Mouse (Mus musculus) urinary bladder, postnatal 25 days (tissue): ENCODE results near the gene Tnrc6a.

Source experiments
- DNase-seq: peaks from one replicate; pipeline ENCODE4 v3.0.0; 2022; ENCODE audit warnings: low spot score

Tnrc6a gene

DNA sequence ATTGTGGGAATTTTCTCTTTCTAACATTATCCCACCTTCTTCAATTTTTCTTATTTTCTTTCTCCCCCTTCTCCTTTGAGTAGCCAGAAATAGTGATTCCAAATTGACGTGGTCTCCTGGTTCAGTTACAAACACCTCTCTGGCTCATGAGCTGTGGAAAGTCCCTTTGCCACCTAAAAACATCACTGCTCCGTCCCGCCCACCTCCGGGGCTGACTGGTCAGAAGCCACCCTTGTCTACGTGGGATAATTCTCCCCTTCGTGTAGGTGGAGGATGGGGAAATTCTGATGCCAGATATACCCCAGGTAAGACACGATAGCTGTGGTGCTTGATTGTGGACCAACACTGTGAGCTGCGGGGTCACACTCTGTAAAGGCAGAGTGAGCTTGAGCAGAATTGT is 66.1 kb downstream of the Tnrc6a start:
- no peak for DNase-seq

DNA sequence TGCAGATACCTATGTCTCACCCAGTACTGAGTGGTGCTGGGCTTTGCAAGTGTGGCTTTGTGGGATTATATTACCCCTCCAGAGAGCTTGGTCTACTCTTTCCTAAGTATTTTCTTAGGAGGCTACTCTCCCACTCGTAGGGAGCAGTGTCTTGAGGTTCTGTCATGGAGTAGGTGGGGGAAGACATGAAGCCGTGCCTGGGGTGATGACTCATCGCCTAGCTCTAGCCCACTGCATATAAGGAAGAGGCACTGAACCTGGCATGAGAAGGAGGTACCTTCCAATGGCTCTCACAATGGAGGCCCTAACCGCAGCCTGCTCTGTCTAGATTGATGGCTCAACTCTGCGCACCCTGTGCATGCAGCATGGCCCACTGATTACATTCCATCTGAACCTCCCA is 68.0 kb downstream of the Tnrc6a start:
- DNase-seq: no peak

DNA sequence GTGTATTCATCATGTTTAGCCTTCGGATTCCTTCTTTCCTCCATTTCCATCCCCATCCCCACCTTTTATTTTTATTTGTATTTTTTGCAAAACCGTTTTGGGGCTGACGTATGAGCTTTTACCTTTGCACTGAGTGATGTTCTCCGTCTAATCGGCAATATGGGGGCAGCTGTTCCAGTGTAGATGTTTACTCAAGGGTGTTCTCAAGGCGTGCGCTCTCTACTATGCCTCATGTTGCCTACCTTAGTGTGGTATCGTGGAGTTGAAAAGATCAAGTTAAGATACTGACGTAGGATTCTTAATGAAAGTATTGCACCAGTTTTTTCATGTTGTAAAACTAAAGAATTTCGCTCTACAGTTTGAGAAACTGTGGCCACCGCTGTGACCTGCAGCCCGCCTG is 69.5 kb downstream of the Tnrc6a start:
- no peak for DNase-seq

DNA sequence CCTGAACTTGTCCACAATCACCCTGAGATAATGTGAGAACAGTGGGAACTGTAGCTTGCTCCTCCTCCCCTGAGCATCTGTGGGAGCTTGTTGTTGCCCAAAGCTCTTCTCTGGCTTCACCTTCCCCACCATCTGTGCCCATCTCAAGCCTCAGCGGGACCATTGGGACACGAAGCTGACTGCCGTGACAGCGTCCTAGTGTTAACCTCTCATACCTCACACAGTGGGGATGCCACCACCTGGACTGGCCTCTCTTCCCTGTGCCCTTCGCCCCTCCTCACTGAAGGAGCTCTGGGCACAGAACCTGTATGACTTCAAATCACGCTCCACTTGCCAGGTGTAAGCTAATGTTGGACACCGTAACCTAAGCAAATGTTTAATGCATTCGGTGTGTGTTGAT is 71.0 kb downstream of the Tnrc6a start:
- no peak for DNase-seq

DNA sequence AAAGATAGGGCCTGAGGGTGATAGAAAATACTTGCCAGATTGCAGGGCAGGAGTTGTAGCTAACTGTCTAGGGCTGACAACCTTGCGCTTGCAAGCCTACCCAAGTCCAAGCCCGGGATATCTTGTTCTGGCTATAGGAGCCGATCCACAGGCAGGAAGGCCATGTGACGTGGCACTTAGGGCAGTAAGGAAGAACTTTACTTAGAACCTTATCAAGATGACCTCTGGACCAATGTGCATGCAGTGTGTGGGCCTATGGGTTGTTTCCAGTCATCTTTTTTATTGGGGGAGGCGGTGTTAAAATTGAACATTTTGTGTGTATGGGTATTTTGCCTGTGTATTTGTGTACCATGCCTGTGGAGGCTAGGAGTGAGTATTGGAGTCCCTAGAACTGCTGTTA is 72.7 kb downstream of the Tnrc6a start:
- DNase-seq: no peak

DNA sequence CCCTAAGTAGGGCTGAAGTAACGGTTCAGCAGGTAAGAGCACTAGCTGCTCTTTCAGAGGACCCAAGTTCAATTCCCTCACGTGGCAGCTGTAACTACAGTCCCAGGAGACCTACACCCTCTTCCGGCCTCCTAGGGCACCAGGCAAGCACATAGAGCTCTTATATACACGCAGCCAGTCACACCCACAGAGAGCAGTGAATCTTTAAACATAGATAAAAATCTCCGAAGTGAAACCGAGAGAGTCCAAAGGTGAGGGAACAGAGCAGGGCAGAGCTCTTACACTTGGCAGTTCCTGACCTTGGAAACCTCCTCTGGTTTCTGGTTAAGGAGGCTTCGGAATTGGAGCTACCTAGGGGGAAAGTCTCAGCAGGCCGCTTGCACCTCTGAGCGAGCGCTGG is 75.0 kb downstream of the Tnrc6a start:
- no peak for DNase-seq

DNA sequence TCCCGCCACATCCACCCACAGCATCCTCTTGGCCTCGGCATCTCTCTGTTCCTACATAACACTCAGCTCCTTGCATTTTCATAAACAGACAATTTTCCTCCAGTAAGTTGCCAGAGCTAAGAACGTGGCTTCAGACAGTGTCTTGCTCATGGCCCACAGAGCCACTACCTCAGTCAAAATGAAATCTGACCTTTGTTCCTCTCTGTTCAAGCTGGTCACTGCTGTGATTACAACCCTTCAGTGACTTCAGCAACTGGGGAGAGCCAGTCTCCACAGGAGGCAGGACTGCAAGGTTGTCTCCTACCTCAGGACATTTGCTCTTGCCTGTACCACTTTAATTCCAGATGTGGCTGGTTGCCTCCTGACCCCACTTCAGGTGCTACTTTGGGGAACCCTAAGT is 75.5 kb downstream of the Tnrc6a start:
- DNase-seq: no peak

DNA sequence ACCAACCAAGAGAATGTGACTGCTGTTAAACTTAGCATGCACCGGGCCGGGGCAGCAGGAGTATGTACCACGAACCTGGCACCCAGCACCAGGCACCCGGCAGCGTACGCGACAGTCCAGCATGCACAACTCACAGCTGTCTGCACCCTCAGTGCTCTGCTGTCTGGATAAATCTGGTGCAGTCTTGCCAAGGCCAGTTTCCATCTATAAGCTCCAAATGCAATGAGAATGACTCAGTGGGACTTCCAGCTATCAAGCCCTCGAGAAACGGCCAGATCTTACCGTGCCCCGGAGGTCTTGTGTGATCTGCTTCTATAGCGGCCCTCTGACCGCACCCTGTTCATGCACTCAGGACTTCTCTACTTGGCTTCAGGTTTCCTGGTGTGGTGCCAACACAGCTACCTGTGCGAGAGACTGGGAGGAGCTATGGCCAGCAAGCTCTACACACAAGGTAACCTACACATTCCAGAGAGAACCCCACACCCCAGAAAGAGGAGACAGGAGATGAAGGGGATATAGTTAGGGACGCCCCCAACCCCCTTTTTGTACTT is 76.0 kb downstream of the Tnrc6a start:
- DNase-seq: no peak

DNA sequence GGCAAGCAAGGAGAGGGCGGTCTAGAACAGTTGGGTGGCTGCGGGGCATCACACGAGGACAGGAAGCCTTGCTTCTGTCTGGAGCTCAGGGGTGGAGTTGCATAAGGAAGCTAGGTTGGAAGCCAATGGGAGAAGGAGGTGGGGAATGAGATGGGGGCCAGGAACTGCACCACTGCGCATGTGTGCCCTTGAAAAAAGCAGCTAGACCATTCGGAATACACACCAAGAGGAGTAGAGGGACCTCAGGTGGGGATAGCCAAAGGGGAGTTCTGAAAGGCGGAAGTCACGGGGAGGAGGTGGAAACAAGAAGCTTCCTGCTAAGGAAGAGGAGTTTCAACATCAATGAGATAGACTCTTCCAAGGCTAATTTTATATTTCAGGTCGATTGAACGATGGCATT is 77.0 kb downstream of the Tnrc6a start:
- no peak for DNase-seq

DNA sequence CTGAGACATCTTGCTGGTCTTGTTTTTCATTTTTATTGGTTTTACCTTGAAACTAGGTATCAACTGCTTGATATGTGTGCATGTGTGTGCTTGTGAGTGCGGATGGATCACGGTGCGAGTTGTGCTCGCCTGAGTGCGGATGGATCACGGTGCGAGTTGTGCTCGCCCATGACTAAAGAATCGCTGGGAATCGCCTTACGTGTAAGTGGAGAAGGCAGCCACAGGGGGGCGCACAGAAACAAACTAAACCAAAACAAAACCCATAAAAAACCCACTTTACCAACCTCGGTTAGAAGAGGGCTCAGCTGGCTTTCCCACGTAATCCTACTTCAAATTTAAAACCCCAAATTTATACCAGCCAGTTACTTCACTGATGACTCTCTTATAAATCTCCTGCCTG is 81.6 kb downstream of the Tnrc6a start:
- peak; percentile 58 for DNase-seq

DNA sequence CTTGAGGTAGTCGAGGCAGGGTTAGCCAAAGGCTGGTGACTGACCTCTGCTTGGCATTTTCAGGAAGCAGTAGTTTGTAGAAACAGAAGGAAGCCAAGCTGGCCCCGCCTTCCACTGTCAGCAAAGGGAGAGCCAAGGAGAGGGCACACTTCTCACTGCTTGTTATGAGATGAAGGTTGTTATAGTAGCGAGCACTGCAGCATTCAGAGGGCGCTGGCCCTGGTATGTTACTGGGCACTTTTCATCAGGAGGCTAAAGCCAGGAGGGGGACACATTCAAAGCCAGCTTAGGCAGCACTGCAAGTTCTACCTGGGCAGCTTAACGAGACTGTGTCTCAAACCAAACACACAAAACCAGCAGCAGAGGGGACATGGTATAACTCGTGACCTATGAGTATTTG is 83.9 kb downstream of the Tnrc6a start:
- no peak for DNase-seq

DNA sequence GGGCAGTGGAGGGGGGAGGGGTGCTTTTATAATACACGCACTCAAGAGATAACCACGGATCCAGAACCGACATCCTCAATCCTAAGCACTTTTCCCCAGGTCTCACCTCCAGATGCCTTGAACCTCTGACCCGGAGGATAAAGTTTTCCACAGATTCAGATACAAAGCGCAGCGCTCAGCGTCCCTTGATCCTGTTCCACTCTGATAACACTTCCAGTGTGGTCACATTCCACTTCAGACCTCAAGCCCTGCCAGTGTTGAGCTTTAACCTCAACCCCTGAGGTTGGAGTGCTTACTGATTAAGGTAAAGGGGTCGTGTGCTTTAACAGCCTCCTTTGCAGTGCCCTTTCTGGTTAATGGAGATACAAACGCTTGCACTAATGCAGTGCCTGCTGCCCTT is 86.2 kb downstream of the Tnrc6a start:
- no peak for DNase-seq

DNA sequence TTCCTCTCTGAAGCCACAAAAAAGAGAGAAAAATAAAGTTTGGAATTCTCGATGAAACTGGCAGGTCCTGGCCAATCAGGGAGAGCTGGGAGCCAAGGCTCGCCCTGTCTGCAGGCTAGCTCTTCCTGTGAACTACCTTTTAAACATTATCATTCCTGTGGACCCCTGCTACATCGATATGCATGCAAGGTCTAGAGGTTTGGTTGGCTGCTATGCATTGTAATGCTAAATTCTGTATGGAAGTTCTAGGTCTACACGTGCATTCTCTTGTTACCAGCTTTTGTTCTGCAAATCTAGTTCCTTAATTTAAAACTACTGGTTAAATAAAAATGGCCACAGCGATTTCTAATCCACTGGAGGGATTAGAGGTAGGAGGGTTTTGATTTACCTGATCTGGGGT is 87.8 kb downstream of the Tnrc6a start:
- DNase-seq: no peak

DNA sequence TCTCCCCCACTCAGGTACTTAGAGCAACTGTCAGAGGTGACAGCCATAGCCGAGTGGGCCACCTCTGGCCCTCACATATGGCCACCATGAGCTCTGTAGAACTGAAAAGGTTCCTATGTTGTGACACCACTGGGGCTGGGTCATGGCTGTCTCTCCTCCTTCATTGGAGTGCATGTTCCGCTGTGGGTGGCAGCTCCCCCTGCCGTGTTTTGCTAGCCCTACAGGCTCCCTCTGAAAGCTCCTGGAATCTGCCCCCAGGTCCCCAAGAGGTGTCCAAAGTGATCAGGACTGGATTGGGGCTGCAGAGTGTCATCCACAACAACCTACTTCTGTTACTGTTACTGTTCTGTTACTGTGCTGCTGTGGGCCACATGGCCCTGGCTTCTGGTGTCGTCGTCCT is 88.6 kb downstream of the Tnrc6a start:
- DNase-seq: no peak

DNA sequence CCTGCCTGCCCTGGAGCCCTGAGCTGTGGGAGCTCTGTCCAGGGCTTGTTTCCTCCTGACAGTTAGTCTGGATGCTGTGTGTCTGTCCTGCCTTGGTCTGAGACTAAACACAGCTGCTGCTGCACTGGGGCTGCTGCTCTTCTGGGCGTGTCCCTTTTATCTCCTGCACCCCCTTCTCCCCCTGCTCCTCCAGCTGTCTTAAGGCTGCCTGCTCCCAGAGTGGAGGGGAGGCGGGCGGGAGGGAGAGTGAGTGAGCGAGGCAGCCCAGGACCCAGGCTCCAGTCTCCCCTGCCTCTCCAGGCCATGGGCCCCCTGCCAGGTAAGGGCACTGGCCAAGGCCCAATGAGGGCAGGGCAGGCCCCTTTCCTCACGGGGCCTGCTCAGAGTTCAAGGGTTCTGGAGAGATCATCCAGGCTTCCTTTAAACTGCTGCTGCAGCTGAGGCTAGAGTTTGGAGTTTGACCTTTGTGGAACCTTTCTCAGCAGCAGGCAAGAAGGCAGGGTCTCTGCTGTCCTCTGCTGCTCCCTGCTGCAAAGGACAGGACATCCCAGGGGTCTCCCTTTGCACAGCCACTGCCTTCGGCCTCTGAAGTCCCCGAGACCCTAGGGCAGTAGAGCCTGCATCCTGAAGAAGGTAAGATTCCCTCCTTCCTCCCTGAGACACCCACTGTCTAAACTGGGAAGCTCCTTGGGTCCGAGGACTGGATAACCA is 90.8 kb downstream of the Tnrc6a start, which contains the start of gene Slc5a11:
Slc5a11 (plus strand) TSS at position 416 of the 711 bp plus-strand sequence.
- no peak for DNase-seq

DNA sequence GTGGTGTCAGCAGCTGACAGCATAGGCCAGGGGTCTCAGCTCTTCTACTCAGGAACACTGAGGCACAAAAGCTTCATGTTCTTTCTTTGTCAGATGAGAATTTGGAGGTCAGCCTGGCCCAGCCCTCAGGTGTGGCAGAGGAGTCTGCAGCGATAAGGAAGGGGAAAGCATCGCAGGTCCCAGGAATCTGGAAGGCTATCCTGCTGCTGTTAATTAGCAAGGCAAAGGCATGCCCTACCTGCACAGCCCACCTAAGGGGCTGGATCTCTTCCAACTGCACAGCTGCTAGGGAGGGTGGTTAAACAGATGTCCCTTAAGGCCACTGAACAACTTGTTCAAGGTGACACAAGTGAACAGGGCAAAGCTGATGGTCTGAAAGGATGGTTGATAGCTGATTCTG is 91.5 kb downstream of the Tnrc6a start:
- DNase-seq: no peak

DNA sequence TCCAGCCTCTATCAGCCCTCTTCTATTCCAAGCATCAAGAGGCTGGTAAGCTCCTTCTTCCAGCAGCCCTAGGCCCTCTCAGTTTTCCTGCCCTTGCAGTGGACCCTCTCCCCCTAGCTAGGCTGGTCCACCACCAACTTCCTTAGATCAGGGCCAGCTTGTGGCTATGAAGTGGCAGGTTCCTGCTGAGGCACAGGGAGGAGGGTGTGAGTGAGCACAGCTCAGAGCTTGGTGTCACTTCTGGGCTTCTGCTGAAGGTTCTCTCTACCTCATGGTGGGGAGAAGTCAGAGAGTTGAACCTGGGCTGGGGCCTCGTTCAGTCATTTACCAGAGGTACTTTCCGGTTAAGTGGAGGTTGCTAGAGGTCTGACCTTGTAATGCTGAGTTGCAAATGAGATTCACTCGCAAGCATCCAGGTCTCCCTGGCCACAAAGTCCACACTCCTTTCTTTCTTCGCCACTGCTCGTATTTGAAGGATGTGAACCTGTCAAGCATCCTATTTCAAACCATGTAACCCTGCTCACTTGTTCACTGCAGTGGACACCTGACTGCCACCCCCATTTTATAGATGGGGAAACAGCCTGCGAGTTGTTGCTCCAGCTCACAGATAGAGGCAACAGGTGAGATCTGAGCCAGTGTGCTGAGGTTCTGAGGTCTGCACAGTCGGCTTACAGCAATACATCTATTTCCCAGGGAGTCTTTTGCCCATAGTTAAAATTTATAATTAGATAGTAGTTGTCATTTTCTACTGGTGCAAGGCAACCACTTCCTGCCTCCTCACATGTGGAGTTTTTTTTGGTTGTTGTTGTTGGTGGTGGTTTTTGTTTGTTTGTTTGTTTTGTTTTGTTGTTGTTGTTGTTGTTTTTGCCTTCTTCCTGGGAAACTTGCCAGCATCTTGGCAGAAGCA is 94.0 kb downstream of the Tnrc6a start:
- DNase-seq: no peak

DNA sequence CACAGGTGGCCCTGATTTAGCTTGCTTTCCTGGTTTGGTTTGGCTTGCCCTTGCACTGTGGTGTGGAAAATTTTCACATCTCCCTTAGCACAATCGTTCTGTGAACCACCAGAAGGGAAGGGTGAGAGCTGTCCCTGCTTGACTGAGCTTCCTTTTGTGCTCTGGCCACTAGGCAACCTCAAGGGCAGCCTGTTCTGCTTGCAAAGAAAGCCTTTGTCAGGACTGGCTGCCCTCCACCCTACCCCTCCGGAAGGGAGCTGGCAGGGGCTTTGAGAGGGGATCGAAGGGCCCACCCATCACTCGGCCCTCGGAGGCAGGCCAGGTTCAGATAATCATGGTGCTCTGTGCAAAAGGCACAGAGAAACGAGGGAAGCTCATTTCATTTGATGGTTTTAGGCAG is 94.9 kb downstream of the Tnrc6a start:
- no peak for DNase-seq

DNA sequence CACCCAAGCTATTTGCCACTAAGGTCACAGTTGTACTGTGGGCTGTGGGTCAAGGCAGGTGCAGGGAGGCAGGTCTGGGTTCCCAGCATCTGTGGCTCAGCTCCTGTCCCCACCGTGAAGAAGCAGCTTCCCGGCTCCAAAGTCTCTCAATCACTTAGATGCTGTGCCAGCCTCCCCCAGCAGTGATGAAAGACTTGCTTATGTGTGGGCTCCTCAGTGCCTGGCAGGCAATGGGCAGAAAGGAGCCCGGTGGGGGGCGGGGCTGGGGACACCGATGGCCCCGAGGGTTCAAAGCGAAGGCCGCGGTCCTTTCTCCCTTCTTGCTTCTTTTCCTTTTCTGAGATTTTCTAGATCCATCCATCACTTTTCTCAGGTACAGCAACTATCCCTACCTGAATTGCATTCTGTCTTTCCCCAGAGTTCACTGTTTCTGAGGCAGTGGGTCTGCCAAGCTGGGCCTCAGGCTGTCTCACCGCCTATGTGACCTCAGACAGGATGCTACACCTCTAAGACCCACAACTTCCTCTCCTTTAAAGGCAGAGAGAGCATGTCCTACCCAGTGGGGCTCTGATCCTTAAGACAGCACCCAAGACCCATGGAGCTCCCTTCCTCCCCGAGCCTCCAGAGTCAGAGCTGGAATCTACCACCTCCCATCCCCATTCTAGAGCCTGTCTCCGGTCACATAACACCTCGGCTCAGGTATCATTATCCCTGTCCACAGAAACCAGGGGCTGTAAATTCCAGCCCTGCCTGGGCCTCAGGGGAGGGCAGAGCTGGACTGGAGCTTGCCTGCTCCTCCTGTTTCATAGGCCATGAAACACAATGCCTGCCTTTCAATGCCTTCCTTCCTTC is 96.3 kb downstream of the Tnrc6a start:
- no peak for DNase-seq

DNA sequence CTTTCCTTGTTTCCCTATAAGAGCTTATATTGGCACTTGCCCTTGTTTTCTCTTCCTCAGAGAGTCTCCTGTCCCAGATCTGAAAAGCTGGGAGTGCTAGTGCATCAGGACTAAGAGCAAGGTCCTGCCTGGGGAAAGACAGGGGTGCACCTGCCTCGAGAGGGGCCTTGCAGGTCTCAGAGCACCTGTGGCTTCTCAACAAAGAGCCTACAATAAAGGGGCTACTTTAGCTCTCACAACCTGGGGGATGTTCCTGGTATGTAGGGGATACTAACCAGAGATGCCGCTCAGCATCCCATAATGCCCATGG is 96.9 kb downstream of the Tnrc6a start:
- DNase-seq: no peak

DNA sequence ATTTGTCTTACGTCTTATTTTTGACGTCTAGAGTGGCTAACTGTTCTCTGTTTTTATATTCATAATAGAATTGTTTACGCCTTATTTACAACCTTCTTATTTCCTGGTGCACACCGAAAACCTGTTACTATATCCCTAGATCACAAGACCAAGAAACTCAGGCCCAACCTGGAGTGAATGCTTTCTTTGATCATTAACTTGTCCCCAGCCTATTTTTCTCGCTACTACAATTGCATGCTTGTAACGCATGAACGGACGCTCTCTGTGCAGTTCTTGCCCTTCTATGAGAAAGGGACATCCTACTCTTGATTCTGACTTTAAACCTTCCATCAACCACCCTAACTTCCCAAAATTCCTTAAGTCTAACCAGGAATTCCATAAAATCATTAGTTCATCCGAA is 100.4 kb downstream of the Tnrc6a start:
- DNase-seq: no peak

DNA sequence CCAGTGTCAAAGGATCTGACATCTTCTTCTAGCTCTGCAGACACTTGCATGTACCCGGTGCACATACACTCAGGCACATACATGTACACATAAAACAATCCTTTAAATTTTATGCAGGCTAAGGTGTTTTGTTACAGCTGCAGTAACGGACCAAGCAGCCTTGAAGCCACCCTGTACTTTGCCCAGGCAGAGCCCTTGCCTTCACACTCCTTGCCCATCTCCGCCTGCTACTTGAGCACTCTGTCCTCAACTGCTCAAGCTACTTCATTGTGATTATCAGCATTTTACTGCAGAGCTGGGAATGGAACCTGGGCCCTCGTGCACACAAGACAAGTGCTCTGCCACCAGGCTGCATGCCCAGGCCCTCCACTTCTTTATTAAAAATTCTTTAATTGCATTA is 101.5 kb downstream of the Tnrc6a start:
- no peak for DNase-seq

DNA sequence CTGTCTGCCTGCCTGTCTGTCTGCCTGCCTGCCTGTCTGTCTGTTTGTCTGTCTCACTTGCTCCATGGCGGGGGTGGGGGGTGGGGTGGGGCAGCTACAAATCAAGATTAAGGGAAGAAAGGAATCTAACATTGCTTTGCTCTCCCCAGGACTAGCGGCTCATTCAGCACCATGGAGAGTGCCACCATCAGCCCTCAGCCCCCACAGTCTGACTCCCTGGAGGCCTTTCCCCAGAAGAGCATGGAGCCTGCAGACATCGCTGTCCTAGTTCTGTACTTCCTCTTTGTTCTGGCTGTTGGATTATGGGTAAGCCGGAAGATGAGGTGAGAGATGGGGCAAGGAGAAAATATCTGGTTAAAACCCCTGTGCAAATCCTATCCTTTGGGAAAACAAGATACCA is 111.8 kb downstream of the Tnrc6a start:
- DNase-seq: no peak
